Mouse (Mus musculus) small intestine, adult 2 months (tissue): ENCODE measurements around the gene Unc50. TPM values are rescaled to one million over a fixed set of nuclear protein-coding genes. Genes with fewer than 3 reads are reported as not detected.

Experiments used
- H3K27ac ChIP-seq: fragments of 200-500 bp; 2 replicates; pipeline ENCODE4 v1.5.1; 2012; ENCODE audit warnings: low read depth, low read length, control low read depth, inconsistent platforms; ENCODE audit not compliant: insufficient read depth
- H3K27me3 ChIP-seq: fragments of 200-500 bp; 2 replicates; pipeline ENCODE4 v1.6.1; 2012; ENCODE audit warnings: mild to moderate bottlenecking, moderate library complexity, low read length, inconsistent platforms; ENCODE audit not compliant: control insufficient read depth, insufficient read depth
- H3K36me3 ChIP-seq: fragments of 200-500 bp; 2 replicates; pipeline ENCODE4 v1.6.1; 2012; ENCODE audit warnings: mild to moderate bottlenecking, low read length, control low read depth, inconsistent platforms; ENCODE audit not compliant: control insufficient read depth, insufficient read depth
- H3K4me1 ChIP-seq: fragments of 200-500 bp; 2 replicates; pipeline ENCODE4 v1.6.1; 2012; ENCODE audit warnings: low read length, inconsistent platforms, mixed read lengths; ENCODE audit not compliant: control insufficient read depth, insufficient read depth, insufficient read length
- H3K4me3 ChIP-seq: fragments of 200-500 bp; 2 replicates; pipeline ENCODE4 v1.5.1; 2012; ENCODE audit warnings: low read depth, mild to moderate bottlenecking, control low read depth, inconsistent platforms, low read length, moderate library complexity
- CTCF ChIP-seq: fragments of 200-500 bp; IDR thresholded peaks from 2 replicates; pipeline ENCODE4 v1.5.1; 2012; ENCODE audit warnings: low read depth, mild to moderate bottlenecking, control low read depth, inconsistent platforms, low read length, moderate library complexity, mixed read lengths; ENCODE audit not compliant: insufficient replicate concordance, insufficient read length; ENCODE audit errors: extremely low read depth
- POLR2A ChIP-seq: fragments of 200-500 bp; IDR thresholded peaks from 2 replicates; pipeline ENCODE4 v1.6.1; 2012; ENCODE audit warnings: low read depth, mild to moderate bottlenecking, control low read depth, inconsistent platforms, low read length, moderate library complexity
- WGBS: fragments of 180-500 bp; shearing (Covaris S2); methylation state at CpG from one replicate; pipeline ENCODE4 v1.1.7; 2018; 5-methylcytosine and 5-hydroxymethylcytosine counted together
- polyA plus RNA-seq: library from polyadenylated mRNA; depleted of rRNA; stranded (reverse); fragments of >200 nt; gene quantifications from 2 replicates; pipeline ENCODE4 v1.2.3, GENCODE M21; 2012; rRNA removed

Gene Unc50
- polyA plus RNA-seq, 1 experiment: 36.6 TPM

- H3K27ac ChIP-seq: no peak overlapping the region
- peaks cover 9% of the 10 kb centered on the region for H3K4me1 ChIP-seq
- no peak overlapping the region for H3K4me3 ChIP-seq
- 82% methylated on average over 12 of the region's 12 CpGs for WGBS
- TF ChIP-seq CTCF (no peak), POLR2A (no peak)
- peaks cover 76% of the 10 kb centered on the region for H3K36me3 ChIP-seq
- no peaks in the 10 kb centered on the region for H3K27me3 ChIP-seq
These were observed 58.6 kb downstream of the Unc50 start for GRCm38 (mm10) chr1:37488531-37488930.

Other genes starting within 250 kb of the Unc50 start
- 0.06 and 0.08 TPM in 2 replicates for gene Cnga3, start 215.7 kb upstream of the Unc50 start, polyA plus RNA-seq
- gene Inpp4a, start 130.3 kb upstream of the Unc50 start, polyA plus RNA-seq: 11.3 and 28.6 TPM in 2 replicates
- 18.6 and 30.0 TPM in 2 replicates for gene Coa5, start within 50 bp of the Unc50 start, polyA plus RNA-seq
- 21.6 and 53.3 TPM in 2 replicates for gene Mgat4a, start 110.9 kb downstream of the Unc50 start, polyA plus RNA-seq